Mouse (Mus musculus): ENCODE measurements around the gene Il2rg. TPM values are rescaled to one million over a fixed set of nuclear protein-coding genes. Genes with fewer than 3 reads are reported as not detected.

Il2rg gene
- total RNA-seq (2021): 1 to 10 TPM; 4.9 to 9.0 TPM
- long read RNA-seq, experiment 1, partial matches to known transcripts: 0 of 5 reads
- long read RNA-seq, experiment 1, other reads (novel, unspliced or antisense): 3 of 5 reads
- long read RNA-seq, experiment 2, partial matches to known transcripts: 0 of 2 reads
- long read RNA-seq, experiment 2, other reads (novel, unspliced or antisense): 0 of 2 reads

GRCm38 (mm10) chrX:101268025-101268754 is at the start of gene Il2rg:
Gene Il2rg, minus strand, starts transcription at chrX:101268255.
- no peak for DNase-seq (ENCODE audit: low spot score in 2 of 2)

DNA sequence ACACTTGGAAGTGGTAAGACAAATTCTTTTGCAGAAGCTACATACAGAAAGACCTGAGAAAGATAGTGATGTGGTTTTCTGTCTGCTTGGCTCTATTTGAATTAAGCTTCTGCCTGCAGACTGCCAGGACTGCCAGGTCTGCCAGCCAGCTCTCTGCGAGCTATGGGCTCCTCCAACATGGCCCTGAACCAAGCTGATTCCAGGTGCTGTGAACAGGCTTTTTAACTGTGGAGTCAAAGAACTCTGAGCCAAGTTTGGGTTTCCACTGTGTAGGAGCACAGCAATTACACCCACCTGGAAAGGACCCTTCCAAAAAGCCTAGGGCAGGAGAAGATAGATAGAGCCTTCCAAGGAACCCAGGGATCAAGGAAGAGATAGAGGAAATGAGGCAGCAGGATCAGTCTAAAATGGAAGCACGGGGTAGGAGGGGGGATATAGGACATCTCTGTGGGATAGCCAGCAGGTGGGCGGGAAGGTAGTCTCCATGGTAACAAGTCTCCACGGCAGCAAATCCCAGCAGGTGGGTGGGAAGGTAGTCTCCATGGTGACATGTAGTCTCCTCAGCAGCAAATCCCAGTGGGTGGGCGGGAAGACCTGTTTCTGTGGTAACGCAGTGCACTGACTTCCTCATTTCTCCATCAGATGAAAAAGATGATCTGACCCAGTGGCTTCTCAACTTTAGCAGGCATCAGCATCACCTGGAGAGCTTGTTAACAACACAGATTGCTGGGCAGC is 45.7 kb upstream of the Il2rg start:
- no peak for DNase-seq (ENCODE audit: low spot score in 2 of 2)

DNA sequence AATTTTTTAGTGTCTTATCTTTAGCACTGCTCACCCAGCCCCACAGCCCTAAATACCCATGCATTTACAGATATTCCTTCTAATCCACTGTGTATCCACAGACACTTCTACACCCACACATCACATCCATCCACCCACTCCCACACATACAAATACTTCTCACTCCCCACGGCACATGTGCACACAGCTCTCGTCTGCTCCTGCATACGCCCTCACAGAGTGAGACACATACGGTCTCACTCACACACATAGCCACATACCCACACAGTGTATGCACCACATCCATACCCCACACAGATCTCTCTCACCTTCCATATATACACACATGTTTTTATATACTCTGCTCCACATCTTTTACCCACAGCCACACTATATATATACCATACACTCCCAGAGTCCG is 41.2 kb upstream of the Il2rg start:
- DNase-seq (ENCODE audit: low spot score in 2 of 2): no peak

DNA sequence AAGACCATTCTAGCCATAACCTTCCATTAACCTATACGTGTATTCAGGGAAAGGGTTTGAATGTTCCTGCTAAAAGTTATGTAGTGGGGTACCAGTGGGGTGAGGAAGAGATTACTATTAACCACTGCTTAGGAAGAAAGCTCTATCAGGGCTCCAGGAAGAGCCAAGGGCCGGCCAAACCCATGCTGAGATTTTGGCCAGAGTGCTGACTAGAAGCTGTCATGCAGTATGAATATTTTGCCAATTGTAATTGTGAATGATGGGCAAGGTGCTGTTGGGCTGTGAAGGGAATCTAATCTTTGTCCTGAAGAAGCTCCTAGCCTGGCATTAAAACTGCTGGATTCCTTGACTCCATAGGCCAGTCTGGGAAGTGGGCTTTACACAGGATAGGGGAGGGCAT is 36.6 kb upstream of the Il2rg start:
- no peak for DNase-seq (ENCODE audit: low spot score in 2 of 2)

DNA sequence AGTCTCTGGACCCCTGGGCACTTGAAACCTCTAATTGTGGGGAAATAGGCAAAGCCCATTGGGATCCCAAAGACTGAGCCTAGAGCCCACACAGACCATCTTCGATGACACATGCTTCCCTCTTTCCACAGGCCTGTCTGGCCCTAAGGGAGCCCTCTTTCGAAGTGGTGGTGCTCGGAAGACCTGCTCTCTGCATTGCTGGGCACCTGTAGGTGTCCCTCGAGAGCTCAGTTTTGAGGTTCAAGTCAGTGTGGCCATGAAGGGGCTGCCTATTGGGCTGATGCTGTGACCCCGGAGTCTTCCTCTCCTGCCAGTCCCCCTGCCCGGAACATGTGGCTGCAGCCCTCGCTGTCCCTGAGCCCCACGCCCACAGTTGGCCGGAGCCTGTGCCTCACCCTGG is 33.6 kb upstream of the Il2rg start:
- no peak for DNase-seq (ENCODE audit: low spot score in 2 of 2)

GRCm38 (mm10) chrX:101300427-101301030 is 32.5 kb upstream of the Il2rg start:
- DNase-seq (ENCODE audit: low spot score in 2 of 2): no peak

GRCm38 (mm10) chrX:101299473-101300426 is 31.7 kb upstream of the Il2rg start:
- DNase-seq (ENCODE audit: low spot score in 2 of 2): no peak

GRCm38 (mm10) chrX:101299055-101299454 is 31.0 kb upstream of the Il2rg start, which contains the start of gene Nlgn3:
Gene Nlgn3, plus strand, starts transcription at chrX:101299168.
- no peak for DNase-seq (ENCODE audit: low spot score in 2 of 2)

DNA sequence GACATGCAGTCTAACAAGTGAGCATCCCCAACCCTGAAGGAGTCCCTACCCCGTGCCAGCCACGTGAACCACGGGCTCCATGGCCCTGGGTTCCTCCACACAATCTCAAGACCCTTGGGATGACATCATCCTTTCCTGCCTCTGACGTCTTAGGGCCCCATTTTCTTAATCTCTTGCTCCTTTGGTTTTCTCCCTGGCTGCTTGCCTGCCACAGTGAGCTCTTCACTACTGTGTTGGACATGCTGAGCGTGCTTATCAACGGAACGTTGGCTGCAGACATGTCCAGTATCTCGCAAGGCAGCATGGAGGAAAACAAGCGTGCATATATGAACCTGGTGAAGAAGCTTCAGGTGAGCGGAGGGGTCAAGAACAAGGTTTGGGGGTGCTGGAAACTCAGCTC is 22.1 kb upstream of the Il2rg start:
- DNase-seq (ENCODE audit: low spot score in 2 of 2): no peak

GRCm38 (mm10) chrX:101289037-101289436 is 21.0 kb upstream of the Il2rg start:
- DNase-seq (ENCODE audit: low spot score in 2 of 2): no peak

DNA sequence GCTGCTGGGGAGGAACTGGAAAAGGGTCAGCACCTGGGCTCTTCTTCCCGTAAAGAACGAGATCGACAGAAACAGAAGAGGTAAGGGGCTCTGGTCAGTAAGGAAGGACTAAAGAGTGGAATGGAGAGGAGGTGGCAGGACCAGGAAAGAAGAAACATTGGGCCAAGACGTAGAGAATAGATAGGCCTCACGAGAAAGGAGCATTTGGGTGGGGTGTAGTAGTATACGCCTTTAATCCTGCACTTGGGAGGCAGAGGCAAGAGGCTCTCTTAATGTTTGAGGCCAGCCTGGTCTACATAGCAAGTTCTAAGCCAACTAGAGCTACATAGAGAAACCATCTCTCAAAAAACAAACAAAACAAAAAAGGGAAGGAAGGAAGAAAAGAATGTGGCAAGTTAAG is 20.4 kb upstream of the Il2rg start:
- no peak for DNase-seq (ENCODE audit: low spot score in 2 of 2)

DNA sequence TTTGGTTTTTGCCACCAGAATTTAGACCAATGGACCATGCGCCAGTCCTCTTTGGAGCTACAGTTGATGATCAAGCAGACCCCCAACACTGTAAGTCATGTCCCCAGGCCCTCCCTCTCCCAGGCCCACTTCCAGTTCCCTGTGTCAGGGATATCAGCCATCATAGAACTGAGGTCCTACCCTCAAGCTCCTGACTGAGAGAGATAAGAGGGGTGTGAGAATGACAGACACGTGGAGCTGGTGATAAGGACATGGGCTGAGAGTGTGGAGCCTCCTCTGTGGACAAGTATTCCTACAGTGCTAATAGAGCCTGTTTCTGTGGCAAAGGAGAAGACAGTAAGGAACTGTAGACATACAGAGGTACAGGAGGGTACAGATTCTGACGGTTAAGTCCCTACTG is 19.5 kb upstream of the Il2rg start:
- DNase-seq (ENCODE audit: low spot score in 2 of 2): no peak

GRCm38 (mm10) chrX:101285953-101286670 is 18.1 kb upstream of the Il2rg start:
- DNase-seq (ENCODE audit: low spot score in 2 of 2): no peak

DNA sequence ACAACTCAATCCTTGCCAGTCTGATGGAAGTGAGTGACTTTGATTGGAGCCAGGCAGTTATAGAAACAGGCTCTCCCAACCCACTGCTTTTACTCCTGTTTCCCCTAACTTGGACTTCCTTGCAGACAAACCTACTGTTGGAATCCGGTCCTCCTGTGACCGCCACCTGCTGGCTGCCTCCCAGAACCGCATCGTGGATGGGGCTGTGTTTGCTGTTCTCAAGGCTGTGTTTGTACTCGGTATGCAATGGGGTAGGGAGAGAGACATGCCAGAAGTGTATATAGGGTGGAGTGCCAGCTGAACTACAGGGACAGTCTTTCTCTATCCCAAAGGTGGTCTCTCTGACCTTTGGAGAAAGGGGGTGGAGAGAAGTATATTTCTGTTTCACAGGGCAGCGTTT is 17.5 kb upstream of the Il2rg start:
- peak; percentile 31 to 41 for DNase-seq (ENCODE audit: low spot score in 2 of 2)

- no peak for DNase-seq (ENCODE audit: low spot score in 2 of 2)
These were observed 14.8 kb upstream of the Il2rg start for GRCm38 (mm10) chrX:101282813-101283212.

DNA sequence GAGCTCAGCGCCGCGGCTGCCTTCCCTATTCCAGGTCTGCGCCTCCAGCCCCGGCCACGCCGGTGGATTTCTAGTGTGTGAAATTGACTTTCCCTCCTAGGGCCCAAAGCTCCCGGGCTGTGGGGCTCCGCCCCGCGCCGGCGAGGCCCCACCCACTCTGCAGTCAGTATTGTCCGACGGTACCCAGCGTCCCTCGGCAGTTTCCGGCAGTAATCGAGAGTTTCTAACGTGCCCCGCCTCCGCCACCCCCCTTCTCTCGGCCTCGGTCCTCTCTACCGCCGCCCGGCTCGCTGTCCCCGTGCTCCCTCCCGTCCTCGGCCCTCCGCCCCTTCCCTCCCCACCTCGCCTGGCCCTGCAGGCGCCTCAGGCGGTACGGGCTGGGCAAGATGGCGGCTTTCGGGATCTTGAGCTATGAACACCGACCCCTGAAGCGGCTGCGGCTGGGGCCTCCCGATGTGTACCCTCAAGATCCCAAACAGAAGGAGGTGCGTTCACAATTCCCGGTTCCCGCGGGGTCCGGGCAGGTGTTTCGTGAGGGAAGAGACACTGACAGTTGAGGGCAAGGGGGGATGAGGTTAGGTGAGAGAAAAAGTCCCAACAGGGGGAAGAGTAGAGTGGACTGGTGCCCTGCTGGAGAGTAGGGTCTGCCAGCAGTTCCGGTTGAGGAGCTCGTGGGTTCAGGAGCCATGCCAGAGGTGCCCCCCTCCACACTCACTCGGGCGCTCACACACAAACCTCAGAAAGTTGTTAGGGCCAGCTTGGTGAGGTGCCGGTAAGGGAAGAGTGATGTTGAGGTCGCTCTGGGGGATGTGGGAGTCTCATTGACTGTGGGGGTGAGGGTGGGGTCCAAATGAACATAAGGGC is 6.1 kb upstream of the Il2rg start, which contains the start of gene Med12:
Med12 (plus strand) TSS at position 156 of the 864 bp plus-strand sequence.
- peak; percentile 76 to 80 for DNase-seq (ENCODE audit: low spot score in 2 of 2)

DNA sequence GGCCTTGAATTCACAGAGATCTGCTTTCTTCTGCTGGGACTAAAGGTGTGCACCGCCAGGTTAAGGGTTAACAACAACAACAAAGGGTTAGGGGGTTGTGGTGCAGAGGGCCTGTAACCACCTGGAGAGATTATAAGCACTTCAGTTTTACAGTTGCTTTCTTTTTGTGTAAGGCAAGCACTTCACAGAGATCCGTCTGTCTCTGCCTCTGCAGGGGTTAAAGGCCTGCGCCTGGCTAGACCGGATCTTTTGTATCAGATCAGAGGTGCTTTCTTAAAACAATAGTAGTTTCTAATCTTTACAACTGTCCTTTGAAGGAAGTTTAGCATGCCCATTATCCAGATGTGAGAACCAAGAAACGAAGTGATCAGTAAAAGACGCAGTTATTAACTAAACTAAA is 5.4 kb upstream of the Il2rg start:
- no peak for DNase-seq (ENCODE audit: low spot score in 2 of 2)

DNA sequence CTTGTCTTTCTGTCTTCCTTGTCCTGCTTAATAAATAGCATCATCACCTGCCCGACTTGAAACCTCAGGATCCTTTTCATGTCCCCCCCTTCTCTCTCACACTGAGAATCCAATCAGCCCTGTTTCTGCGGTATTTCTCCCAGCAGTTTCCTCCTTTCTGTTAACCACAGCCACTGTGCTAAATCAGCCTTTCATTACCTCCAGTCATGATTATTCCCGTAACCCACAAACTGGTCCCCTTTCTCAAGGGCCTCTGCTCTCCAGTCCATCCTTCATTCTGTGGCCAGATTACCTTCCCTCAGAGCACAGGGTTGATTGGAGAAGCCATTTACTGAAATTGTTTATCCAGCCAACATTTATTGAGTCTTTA is 685 bp upstream of the Il2rg start, which contains the start of gene Gm20489:
Gm20489 (minus strand) TSS at position 269 of the 370 bp plus-strand sequence.
- no peak for DNase-seq (ENCODE audit: low spot score in 2 of 2)

DNA sequence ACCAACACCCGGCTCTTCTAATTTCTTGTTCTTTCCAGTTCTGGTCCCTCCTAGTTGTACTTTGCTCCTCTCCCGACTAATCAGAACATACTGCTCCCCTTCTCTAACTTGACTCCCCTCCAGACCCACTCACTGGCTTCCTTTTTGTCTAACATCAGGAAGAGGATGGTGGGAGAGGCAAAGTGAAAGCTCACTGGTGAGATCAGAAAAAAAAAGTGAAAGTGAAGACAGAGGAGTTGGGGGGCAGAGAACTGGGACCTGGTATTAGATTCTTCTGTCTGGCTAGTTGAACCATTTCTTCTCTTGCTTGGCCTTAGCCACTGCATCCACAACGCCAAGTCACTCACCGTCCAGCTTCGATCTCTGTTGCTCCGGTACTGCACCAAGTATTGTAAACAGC is 1.4 kb downstream of the Il2rg start:
- no peak for DNase-seq (ENCODE audit: low spot score in 2 of 2)

Measured in adrenal gland, adult 18-20 months (tissue).